Mouse (Mus musculus) stomach, embryonic 16.5 days (tissue): ENCODE measurements around the gene Ctnnbl1. TPM values are rescaled to one million over a fixed set of nuclear protein-coding genes. Genes with fewer than 3 reads are reported as not detected.
A peak's percentile ranks its signal among the peaks of the same experiment; 100 is the strongest.

Experiments
- ATAC-seq: fragments of 200-750 bp; cut with Nextera tagmentation; 2 replicates; pipeline ENCODE4 v1.8.0; 2017; ENCODE audit warnings: moderate number of reproducible peaks, moderate TSS enrichment; ENCODE audit not compliant: insufficient read depth, low FRiP score
- H3K27ac ChIP-seq: fragments of 300-500 bp; sonication (generic); 2 replicates; pipeline ENCODE4 v1.5.1; 2014; ENCODE audit warnings: low read length
- H3K27me3 ChIP-seq: fragments of 300-500 bp; sonication (generic); 2 replicates; pipeline ENCODE4 v1.6.1; 2014; ENCODE audit warnings: low read length, control low read depth, mixed read lengths; ENCODE audit not compliant: control insufficient read depth, insufficient read depth
- H3K36me3 ChIP-seq: fragments of 300-500 bp; sonication (generic); 2 replicates; pipeline ENCODE4 v1.6.1; 2014; ENCODE audit warnings: low read length; ENCODE audit not compliant: control insufficient read depth, insufficient read depth
- H3K4me1 ChIP-seq: fragments of 300-500 bp; sonication (generic); 2 replicates; pipeline ENCODE4 v1.6.1; 2014; ENCODE audit warnings: low read length, control low read depth, mixed read lengths; ENCODE audit not compliant: control insufficient read depth, insufficient read depth
- H3K4me2 ChIP-seq: fragments of 300-500 bp; sonication (generic); 2 replicates; pipeline ENCODE4 v1.6.1; 2014; ENCODE audit warnings: low read depth, low read length, mixed read lengths
- H3K4me3 ChIP-seq: fragments of 300-500 bp; sonication (generic); replicated peaks from 2 replicates; pipeline ENCODE4 v1.5.1; 2014; ENCODE audit warnings: mild to moderate bottlenecking, low read length
- H3K9ac ChIP-seq: fragments of 300-500 bp; sonication (generic); 2 replicates; pipeline ENCODE4 v1.6.1; 2014; ENCODE audit warnings: low read length
- H3K9me3 ChIP-seq: fragments of 300-500 bp; sonication (generic); replicated peaks from 2 replicates; pipeline ENCODE4 v1.6.1; 2016; ENCODE audit warnings: low read length, control low read depth; ENCODE audit not compliant: control insufficient read depth
- WGBS: fragments of 180-500 bp; shearing (Covaris S2); extraction: QIAGEN DNeasy Blood & Tissue Kit; methylation state at CpG from one replicate; pipeline ENCODE4 v1.1.7; 2014; 5-methylcytosine and 5-hydroxymethylcytosine counted together
- polyA plus RNA-seq: library from polyadenylated mRNA; unstranded; fragments of >200 nt; fragmentation: Nextera tagmentation; extraction: Ambion mirVana; gene quantifications from 2 replicates; pipeline ENCODE4 v1.2.1, GENCODE M21; 2015

Ctnnbl1 gene
- polyA plus RNA-seq, 1 experiment from 2014 or later, result 43.9 TPM

GRCm38 (mm10) chr2:157705777-157706158 is 31.4 kb upstream of the Ctnnbl1 start:
- Histone ChIP-seq H3K27ac (no peak overlapping the region), H3K4me2 (no peak overlapping the region), H3K9ac (no peak overlapping the region)

GRCm38 (mm10) chr2:157707191-157707923 is 29.8 kb upstream of the Ctnnbl1 start:
- WGBS, result 56% methylated on average over 11 of the region's 11 CpGs
- no peak overlapping the region for H3K27ac ChIP-seq
- ATAC-seq, result no peak

More at GRCm38 (mm10) chr2:157705777-157706158, 31.4 kb upstream of the Ctnnbl1 start:
- Histone ChIP-seq H3K27me3 (0 out of 2 replicates have a peak, but pooled peaks cover 3% of the 10 kb centered on the region), H3K9me3 (no peaks in the 10 kb centered on the region), H3K36me3 (no peaks in the 10 kb centered on the region), H3K4me3 (no peak overlapping the region), H3K4me1 (peaks cover 9% of the 10 kb centered on the region)
- no peak for ATAC-seq
- 55% methylated on average over 8 of the region's 8 CpGs for WGBS

DNA sequence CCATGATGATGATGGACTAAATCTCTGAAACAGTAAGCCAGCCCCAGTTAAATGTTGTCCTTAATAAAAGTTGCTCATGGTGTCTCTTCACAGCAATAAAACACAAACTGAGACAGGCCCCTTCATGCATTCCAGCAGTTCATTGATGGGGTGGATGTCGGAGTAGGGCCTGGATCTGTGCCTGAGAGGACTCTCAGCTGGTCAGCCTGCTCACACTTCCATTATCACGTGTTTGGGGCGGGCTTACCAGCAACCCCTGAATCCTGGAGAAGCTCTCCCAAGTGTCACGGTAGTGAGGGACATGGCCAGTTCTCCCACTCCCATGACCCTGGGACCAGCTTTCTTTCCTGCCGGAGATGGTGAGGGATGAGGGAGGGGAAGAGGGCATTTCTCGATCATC is 24.5 kb upstream of the Ctnnbl1 start:
- Histone ChIP-seq H3K4me3 (no peak overlapping the region), H3K9ac (no peak overlapping the region), H3K4me1 (peaks cover 8% of the 10 kb centered on the region), H3K36me3 (no peaks in the 10 kb centered on the region), H3K9me3 (no peaks in the 10 kb centered on the region), H3K27me3 (no peaks in the 10 kb centered on the region), H3K27ac (no peak overlapping the region), H3K4me2 (no peak overlapping the region)
- no peak for ATAC-seq
- WGBS, result 68% methylated on average over 6 of the region's 6 CpGs

More at GRCm38 (mm10) chr2:157707191-157707923, 29.8 kb upstream of the Ctnnbl1 start:
- H3K27me3 ChIP-seq, result 0 out of 2 replicates have a peak, but pooled peaks cover 3% of the 10 kb centered on the region
- H3K9me3 ChIP-seq, result no peaks in the 10 kb centered on the region
- H3K4me3 ChIP-seq, result no peak overlapping the region
- H3K36me3 ChIP-seq, result no peaks in the 10 kb centered on the region
- H3K9ac ChIP-seq, result no peak overlapping the region
- H3K4me2 ChIP-seq, result no peak overlapping the region
- H3K4me1 ChIP-seq, result peaks cover 9% of the 10 kb centered on the region

DNA sequence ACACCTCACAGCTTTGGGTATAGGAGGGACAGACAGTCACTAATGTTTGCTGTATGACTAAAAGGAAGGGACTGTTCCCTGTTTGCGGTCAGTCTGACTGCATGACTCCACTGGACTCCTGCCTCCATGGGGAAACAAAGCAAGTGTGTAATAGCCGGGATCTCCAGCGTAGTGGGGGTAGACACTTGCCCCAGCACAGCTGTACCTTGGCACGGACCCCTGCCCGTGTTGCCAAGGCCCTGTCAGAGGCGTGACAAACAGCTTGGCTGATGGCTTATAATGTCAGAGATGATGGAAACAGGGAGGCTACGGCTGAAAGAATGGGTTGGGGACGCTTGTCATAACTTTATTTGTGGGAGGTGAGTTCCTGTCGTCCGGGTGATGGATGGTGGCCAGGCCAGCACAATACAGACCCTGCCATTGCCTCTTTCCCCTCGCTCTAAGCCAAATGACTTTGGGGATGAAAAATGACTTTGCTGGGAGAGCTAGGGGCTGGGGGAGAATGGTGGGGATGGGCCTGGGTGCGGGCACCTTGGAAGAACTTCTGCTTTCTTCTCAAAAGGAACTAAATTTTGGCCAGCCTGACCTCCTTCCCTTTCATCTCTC is 21.5 kb upstream of the Ctnnbl1 start:
- WGBS, result 17% methylated on average over 12 of the region's 12 CpGs
- no peak overlapping the region for H3K27ac ChIP-seq
- no peak overlapping the region for H3K9ac ChIP-seq
- peaks cover 8% of the 10 kb centered on the region for H3K4me1 ChIP-seq
- H3K9me3 ChIP-seq, result no peaks in the 10 kb centered on the region
- ATAC-seq, result peak; percentile 25; the same call in 1 of the 2 replicates
- no peaks in the 10 kb centered on the region for H3K27me3 ChIP-seq
- H3K4me3 ChIP-seq, result no peak overlapping the region
- no peak overlapping the region for H3K4me2 ChIP-seq
- H3K36me3 ChIP-seq, result no peaks in the 10 kb centered on the region

DNA sequence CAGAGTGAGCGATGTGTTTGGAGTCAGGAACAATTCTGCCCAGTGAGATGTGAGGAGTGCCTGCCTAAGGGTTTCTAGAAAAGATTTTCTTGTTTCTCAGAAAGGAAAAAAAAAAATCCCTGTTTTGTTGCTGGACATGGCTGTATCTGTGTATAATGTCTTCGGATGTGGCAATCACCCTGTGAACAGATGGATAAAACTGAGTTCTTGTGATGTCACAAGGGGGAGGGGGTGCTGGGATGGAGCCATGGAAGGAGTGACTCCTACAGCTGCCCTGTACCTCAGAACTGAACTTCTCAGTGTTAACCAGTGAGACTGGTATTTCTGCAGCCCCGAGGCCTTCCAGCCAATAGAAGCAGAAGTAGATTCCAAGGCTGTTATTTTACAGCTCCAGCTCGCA is 18.8 kb upstream of the Ctnnbl1 start:
- no peak for ATAC-seq
- no peak overlapping the region for H3K9ac ChIP-seq
- 0 out of 2 replicates have a peak, but pooled peaks cover 5% of the 10 kb centered on the region for H3K9me3 ChIP-seq
- no peak overlapping the region for H3K27ac ChIP-seq
- H3K4me1 ChIP-seq, result peaks cover 8% of the 10 kb centered on the region
- H3K36me3 ChIP-seq, result no peaks in the 10 kb centered on the region
- no peak overlapping the region for H3K4me3 ChIP-seq
- WGBS, result 52% methylated on average over 4 of the region's 4 CpGs
- H3K4me2 ChIP-seq, result no peak overlapping the region
- no peaks in the 10 kb centered on the region for H3K27me3 ChIP-seq

GRCm38 (mm10) chr2:157723883-157724573 is 13.2 kb upstream of the Ctnnbl1 start:
- WGBS, result 54% methylated on average over 8 of the region's 8 CpGs
- Histone ChIP-seq H3K9me3 (0 out of 2 replicates have a peak, but pooled peaks cover 5% of the 10 kb centered on the region), H3K27me3 (no peaks in the 10 kb centered on the region), H3K27ac (no peak overlapping the region; the same call in 1 of the 2 replicates), H3K4me1 (no peaks in the 10 kb centered on the region), H3K36me3 (no peaks in the 10 kb centered on the region), H3K4me2 (no peak overlapping the region), H3K9ac (no peak overlapping the region; the same call in 1 of the 2 replicates), H3K4me3 (no peak overlapping the region)
- peak; percentile 66; the same call in 1 of the 2 replicates for ATAC-seq

DNA sequence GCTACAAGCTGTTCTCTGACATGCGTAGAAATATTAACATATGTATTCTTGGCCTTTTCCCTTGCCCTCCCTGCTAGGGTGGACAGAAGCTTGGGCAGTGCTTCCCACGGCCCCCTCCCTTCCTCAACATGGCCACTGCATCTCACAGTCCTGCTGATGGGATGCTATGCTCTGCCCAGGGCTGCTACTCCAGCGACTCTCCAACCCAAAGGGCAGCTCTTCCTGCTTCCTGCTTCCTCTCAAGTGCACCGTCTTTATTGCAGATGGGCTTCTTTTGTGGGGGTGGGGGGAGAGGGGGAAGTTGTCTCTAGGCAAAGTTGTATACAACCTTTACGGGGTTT is 12.7 kb upstream of the Ctnnbl1 start:
- WGBS, result 42% methylated on average over 5 of the region's 5 CpGs
- no peak overlapping the region; the same call in 1 of the 2 replicates for H3K9ac ChIP-seq
- H3K4me1 ChIP-seq, result no peaks in the 10 kb centered on the region
- H3K4me2 ChIP-seq, result no peak overlapping the region
- H3K27ac ChIP-seq, result no peak overlapping the region; the same call in 1 of the 2 replicates
- H3K36me3 ChIP-seq, result no peaks in the 10 kb centered on the region
- no peak overlapping the region for H3K4me3 ChIP-seq
- H3K9me3 ChIP-seq, result 0 out of 2 replicates have a peak, but pooled peaks cover 5% of the 10 kb centered on the region
- H3K27me3 ChIP-seq, result no peaks in the 10 kb centered on the region
- peak; percentile 35; the same call in 1 of the 2 replicates for ATAC-seq

GRCm38 (mm10) chr2:157744619-157745018 is 7.4 kb downstream of the Ctnnbl1 start:
- H3K27ac ChIP-seq, result no peak overlapping the region
- 79% methylated on average over 7 of the region's 7 CpGs for WGBS
- no peaks in the 10 kb centered on the region; the same call in 1 of the 2 replicates for H3K9me3 ChIP-seq
- no peak for ATAC-seq
- H3K4me1 ChIP-seq, result no peaks in the 10 kb centered on the region
- H3K4me2 ChIP-seq, result no peak overlapping the region
- no peaks in the 10 kb centered on the region for H3K36me3 ChIP-seq
- no peak overlapping the region for H3K4me3 ChIP-seq
- no peaks in the 10 kb centered on the region for H3K27me3 ChIP-seq
- no peak overlapping the region for H3K9ac ChIP-seq

GRCm38 (mm10) chr2:157745735-157746134 is 8.5 kb downstream of the Ctnnbl1 start:
- WGBS, result 95% methylated on average over 4 of the region's 4 CpGs
- no peak overlapping the region for H3K4me2 ChIP-seq

More at GRCm38 (mm10) chr2:157745735-157746134, 8.5 kb downstream of the Ctnnbl1 start:
- Histone ChIP-seq H3K9me3 (no peaks in the 10 kb centered on the region; the same call in 1 of the 2 replicates), H3K9ac (no peak overlapping the region), H3K4me1 (no peaks in the 10 kb centered on the region), H3K4me3 (no peak overlapping the region), H3K27me3 (no peaks in the 10 kb centered on the region), H3K27ac (no peak overlapping the region), H3K36me3 (no peaks in the 10 kb centered on the region)
- ATAC-seq, result no peak
